Mouse (Mus musculus): Measurements from ENCODE around the gene Gvin1.
"Not testable (repeated sequence)": the region's sequence is repeated elsewhere in the genome, so short reads cannot be mapped to it uniquely, and the experiment has no call there.

The Gvin1 gene

GRCm38 (mm10) chr7:106215177-106215576 lies at the start of gene Gvin1:
Gene Gvin1 (minus strand): TSS chr7:106215326.
- not testable (repeated sequence) for DNase-seq (ENCODE audit: low read depth, low spot score)

- DNase-seq (ENCODE audit: low read depth, low spot score): no peak
Measured at GRCm38 (mm10) chr7:106251844-106252517, 36.9 kb upstream of the Gvin1 start.

GRCm38 (mm10) chr7:106248922-106249321 lies 33.8 kb upstream of the Gvin1 start:
- no peak for DNase-seq (ENCODE audit: low read depth, low spot score)

- DNase-seq (ENCODE audit: low read depth, low spot score): no peak
Measured at GRCm38 (mm10) chr7:106248245-106248644, 33.1 kb upstream of the Gvin1 start.

- DNase-seq (ENCODE audit: low read depth, low spot score): no peak
Measured at GRCm38 (mm10) chr7:106245601-106246000, 30.5 kb upstream of the Gvin1 start.

GRCm38 (mm10) chr7:106240484-106241275 lies 25.6 kb upstream of the Gvin1 start:
- not testable (repeated sequence) for DNase-seq (ENCODE audit: low read depth, low spot score)

- DNase-seq (ENCODE audit: low read depth, low spot score): no peak
Measured at GRCm38 (mm10) chr7:106237192-106237465, 22.0 kb upstream of the Gvin1 start.

GRCm38 (mm10) chr7:106236327-106237191 lies 21.4 kb upstream of the Gvin1 start:
- DNase-seq (ENCODE audit: low read depth, low spot score): no peak

GRCm38 (mm10) chr7:106235596-106235995 lies 20.5 kb upstream of the Gvin1 start:
- no peak for DNase-seq (ENCODE audit: low read depth, low spot score)

- not testable (repeated sequence) for DNase-seq (ENCODE audit: low read depth, low spot score)
Measured at GRCm38 (mm10) chr7:106215910-106216309, 784 bp upstream of the Gvin1 start.

- DNase-seq (ENCODE audit: low read depth, low spot score): not testable (repeated sequence)
Measured at GRCm38 (mm10) chr7:106213770-106214169, 1.4 kb downstream of the Gvin1 start.

GRCm38 (mm10) chr7:106206630-106207029 lies 8.5 kb downstream of the Gvin1 start:
- DNase-seq (ENCODE audit: low read depth, low spot score): not testable (repeated sequence)

GRCm38 (mm10) chr7:106177065-106177464 lies 38.1 kb downstream of the Gvin1 start:
- DNase-seq (ENCODE audit: low read depth, low spot score): not testable (repeated sequence)

GRCm38 (mm10) chr7:106145013-106145754 lies 69.9 kb downstream of the Gvin1 start:
- DNase-seq (ENCODE audit: low read depth, low spot score): not testable (repeated sequence)

GRCm38 (mm10) chr7:106141128-106141895 lies 73.8 kb downstream of the Gvin1 start:
- DNase-seq (ENCODE audit: low read depth, low spot score): not testable (repeated sequence)

GRCm38 (mm10) chr7:106117090-106117948 lies 97.8 kb downstream of the Gvin1 start:
- DNase-seq (ENCODE audit: low read depth, low spot score): not testable (repeated sequence)
